Comparison of ENCODE assay signal across 17 mouse cellular contexts in the genomic region with DNA sequence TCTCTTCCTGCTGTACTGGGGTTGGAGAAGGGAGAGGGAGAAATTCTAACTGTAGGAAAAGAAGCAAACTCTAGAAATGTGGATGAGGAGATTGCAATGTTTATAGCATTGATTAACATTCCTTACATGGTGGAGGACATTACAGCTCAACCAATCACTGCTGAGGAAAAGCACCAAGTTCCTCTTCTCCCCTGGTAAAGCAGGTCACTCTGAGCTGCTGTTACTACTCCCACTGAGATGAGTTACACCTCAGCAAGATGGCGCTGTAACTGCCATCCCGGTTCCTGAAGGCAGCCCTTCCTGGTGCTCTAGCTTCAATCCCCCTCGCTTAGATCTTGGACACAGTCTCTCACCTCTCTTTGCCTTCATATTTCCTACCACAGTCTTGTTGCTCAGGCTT.
"Had no signal": no experiment of that assay in that cellular context is flagged by ENCODE, and none has a peak within 500 bp of the region (broad histone marks: within the 10 kb centered on the region; RNA-seq: fewer than 3 reads in every experiment).

No protein-coding gene starts in this region.

- H3K27ac ChIP-seq: midbrain, embryonic 10.5 days; midbrain, embryonic 13.5 days; midbrain, embryonic 15.5 days; neural tube, embryonic 15.5 days had no signal

- H3K36me3 ChIP-seq: midbrain, embryonic 10.5 days; midbrain, embryonic 13.5 days; midbrain, embryonic 15.5 days; neural tube, embryonic 13.5 days; neural tube, embryonic 15.5 days had no signal

- ATAC-seq: midbrain, embryonic 13.5 days; midbrain, embryonic 15.5 days had no signal

- H3K4me1 ChIP-seq: midbrain, embryonic 15.5 days had no signal

- DNase-seq: lung, adult 18-20 months; lung, postnatal 10 days; lung, postnatal 4 days; right cerebral cortex, adult 18-20 months; right cerebral cortex, postnatal 25 days; right cerebral cortex, postnatal 4 days; spleen, adult 18-20 months; thymus, adult 18-20 months; thymus, postnatal 14 days; thymus, postnatal 36 days had no signal

- H3K9ac ChIP-seq: lung, embryonic 14.5 days; midbrain, embryonic 13.5 days; midbrain, embryonic 15.5 days; neural tube, embryonic 13.5 days; neural tube, embryonic 15.5 days had no signal

- H3K4me3 ChIP-seq: midbrain, embryonic 10.5 days; midbrain, embryonic 13.5 days; midbrain, embryonic 15.5 days; myocyte; neural tube, embryonic 13.5 days; neural tube, embryonic 15.5 days had no signal

- H3K27me3 ChIP-seq: neural tube, embryonic 15.5 days had no signal

- H3K4me2 ChIP-seq: lung, embryonic 14.5 days; midbrain, embryonic 13.5 days; midbrain, embryonic 15.5 days; neural tube, embryonic 13.5 days; neural tube, embryonic 15.5 days had no signal

- H3K9me3 ChIP-seq: midbrain, embryonic 10.5 days; midbrain, embryonic 13.5 days; midbrain, embryonic 15.5 days; neural tube, embryonic 13.5 days; neural tube, embryonic 15.5 days had no signal
